Mouse (Mus musculus) cerebellum, adult 9-10 months (tissue): ENCODE data around the gene Gfi1b.

Experiments used
- DNase-seq: peaks from one replicate; pipeline ENCODE4 v3.0.0; 2022

The Gfi1b gene

DNA sequence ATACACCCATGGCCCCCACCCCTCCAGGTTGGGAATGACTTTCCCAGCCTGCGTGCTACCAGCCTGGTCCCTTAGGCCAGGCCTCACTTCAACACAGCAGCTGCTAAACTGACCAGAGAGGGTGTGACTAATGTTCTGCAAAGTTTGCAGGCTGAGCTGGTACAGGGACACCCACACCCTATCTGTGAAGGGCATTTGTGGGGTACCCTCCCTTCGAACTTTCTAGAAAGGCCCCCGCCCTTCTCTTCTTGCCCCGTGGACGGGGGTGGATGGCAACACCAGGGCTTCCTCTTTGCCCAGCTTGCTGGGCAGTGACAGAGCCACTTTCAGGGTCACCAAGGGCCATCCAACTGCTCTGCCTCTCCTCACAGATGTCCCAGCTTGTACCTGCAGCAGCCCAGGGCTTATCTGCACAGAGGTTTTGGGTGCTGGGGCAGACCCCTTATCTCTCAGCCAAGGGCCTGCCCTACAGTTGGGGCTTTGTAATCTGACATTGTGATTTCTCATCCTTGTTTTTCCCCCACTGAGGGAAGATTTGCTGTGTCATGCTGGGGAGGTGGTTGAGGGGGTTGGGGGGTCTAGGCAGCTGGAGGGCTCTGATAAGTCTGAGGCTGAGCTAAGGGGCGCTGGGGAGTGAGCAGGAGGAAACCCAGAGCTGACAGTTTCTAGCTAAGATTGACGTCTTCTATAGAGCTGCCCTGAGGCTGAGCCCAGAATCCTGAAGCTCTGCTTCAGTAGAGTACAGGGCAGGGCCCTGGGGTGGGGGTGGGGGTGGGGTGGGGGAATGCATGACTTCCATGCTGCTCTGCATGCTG, 23.8 kb downstream of the Gfi1b start:
- DNase-seq: no peak

DNA sequence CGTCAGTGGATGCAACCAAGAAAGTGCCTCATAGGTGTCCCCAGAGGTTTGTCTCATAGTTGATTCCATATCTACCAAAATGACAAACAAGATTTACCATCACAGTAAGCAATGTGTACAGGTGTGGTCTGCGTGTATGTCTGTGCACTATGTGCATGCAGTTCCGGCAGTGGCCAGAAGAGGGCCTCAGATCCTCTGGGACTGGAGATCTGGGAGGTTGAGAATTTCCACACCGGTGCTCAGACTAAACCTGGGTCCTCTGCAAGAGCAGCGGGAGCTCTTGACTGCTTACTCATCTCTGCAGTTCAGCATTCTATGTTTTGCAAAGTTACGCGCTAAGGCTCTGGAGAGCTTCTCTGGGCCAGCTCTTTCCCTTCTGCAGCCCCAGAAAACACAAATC, 24.8 kb downstream of the Gfi1b start:
- DNase-seq: no peak

DNA sequence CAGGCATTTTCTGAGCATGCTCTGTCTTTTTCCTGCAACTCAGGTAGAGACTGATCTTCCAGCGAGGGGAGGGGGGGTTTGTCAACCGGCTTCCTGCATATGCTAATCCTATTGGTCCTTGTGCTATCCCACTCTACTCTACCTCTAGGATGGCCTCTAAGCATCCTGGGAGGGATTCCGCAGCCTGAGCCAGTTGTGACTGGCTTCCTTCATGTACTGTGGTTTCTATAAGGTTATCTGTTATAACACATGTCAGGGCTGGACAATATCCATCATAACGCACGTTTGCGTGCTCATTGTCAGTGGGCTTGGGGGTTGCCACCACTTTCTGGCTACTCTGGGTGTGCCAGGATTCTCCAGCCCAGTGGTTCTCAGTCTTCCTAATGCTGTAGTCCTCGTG, 25.8 kb downstream of the Gfi1b start:
- DNase-seq: no peak

DNA sequence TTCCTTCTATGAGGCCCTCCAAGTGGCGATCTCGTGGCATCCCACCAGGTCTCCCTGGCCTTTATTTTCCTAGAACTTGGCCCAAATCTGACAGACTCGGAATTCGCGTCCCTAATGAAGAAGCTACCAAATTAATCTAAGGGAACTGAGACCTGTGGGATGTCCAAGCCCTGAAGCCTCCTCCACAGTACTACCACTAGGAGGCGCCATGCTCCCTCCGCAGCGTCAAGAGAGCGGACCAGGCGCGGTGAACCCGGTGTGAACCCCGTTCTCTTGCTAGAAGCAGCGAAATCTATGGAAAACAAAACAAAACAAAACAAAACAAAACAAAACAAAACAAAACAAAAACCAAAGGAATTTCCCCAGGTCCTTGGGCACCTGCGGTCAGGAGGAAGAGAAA, 29.0 kb downstream of the Gfi1b start:
- DNase-seq: peak; percentile 51

DNA sequence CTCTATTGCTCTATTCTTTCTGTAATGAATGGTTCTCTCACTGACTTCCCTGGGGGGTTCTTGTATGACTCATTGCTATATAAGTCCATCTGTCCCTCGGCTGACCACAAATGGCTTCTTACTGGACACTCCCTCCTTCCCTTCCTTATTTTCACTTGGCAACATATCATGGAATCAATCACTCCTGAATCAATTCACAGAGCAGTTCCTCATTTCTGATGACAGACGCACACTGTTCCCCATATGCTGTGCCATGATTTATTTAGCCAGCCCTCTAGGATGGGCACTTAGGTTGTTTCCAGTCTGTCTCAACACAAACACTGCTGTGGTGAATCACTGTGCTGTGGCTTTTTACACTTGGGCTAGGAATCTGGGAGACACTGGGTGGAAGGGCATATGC, 30.3 kb downstream of the Gfi1b start:
- DNase-seq: no peak

DNA sequence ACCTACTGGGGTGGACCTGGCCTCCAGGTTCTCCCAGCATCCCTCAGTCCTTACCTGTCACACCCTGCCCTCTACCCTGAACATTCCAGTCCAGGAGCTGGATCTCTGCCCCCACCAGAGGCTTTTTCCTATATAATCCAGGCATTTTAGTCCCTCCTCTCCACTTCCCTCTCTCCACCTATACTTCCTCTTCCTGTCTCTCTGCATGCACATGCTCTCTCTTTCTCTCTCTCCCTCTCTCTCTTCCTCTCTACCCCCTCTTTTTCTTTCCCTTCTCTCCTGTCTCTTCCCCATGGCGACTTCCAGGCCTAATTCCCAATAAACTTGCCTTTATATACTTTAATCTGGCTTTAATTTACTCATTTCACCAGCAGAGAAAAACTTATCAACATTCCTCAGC, 33.2 kb downstream of the Gfi1b start:
- DNase-seq: no peak

DNA sequence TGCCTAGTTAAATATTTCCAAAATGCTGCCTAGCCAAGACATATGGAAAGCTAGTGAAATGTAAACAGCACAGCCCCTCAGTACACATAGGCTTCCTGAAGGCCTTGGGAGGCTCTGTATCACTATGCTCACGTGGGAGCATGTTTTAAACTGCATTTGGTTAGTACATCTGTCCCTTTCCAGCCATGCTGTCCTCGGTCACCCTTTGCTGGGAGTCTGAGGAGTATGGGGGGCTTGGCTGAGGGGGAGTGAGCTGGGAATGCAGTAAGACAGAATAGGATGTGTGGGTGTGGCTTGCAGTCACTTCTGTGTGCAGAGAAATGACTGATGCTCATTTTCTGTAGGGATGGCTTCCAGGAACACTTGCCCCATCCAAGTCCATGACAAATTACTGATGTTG, 36.1 kb downstream of the Gfi1b start:
- no peak for DNase-seq

DNA sequence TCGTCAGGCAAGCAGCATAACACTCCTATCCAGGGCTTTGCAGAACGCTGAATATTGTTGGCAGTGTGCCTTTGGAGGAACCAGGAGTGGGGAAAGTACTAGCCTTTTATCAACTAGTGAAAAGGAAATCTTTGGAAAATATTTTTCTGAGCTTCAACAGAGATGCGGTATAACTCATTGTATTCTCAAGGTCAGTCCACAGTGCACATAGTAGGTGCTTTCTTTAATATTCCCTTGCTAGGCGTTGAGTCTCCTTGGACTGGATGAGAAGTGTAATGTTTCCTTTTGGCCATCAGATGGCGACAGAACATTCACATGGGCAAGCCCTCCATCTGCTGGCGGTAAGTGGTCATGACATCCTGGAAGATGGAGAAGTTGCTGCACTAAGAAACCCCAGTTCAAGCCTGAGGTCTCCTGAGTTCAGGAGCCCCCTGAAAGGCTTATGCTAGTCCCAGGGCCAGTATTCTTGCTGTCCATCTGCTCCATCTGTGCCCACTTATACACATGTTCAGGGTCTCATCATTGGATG, 36.7 kb downstream of the Gfi1b start:
- DNase-seq: peak; percentile 88

DNA sequence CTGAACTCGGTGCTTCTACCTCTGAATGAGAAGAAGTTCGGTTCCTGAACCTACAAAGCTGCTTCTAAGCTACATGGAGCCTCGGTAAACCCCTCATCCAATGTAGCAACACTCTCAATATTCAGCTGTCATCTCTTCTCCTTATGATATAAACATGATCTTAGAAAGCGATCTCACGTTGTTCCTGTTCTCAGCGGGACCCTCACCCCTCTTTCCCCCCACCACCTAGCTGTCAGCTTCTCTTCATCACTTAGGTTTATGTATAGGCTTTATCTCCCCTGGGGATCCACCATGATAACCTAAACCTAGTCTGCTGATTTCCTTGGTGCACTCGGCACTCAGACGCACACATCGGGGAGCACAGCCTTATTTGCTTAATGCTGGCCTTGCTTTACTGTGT, 38.1 kb downstream of the Gfi1b start, which contains the start of gene Gtf3c5:
TSS of gene Gtf3c5 (minus strand) at position 101 of the 400 bp plus-strand sequence.
- peak; percentile 39 for DNase-seq

DNA sequence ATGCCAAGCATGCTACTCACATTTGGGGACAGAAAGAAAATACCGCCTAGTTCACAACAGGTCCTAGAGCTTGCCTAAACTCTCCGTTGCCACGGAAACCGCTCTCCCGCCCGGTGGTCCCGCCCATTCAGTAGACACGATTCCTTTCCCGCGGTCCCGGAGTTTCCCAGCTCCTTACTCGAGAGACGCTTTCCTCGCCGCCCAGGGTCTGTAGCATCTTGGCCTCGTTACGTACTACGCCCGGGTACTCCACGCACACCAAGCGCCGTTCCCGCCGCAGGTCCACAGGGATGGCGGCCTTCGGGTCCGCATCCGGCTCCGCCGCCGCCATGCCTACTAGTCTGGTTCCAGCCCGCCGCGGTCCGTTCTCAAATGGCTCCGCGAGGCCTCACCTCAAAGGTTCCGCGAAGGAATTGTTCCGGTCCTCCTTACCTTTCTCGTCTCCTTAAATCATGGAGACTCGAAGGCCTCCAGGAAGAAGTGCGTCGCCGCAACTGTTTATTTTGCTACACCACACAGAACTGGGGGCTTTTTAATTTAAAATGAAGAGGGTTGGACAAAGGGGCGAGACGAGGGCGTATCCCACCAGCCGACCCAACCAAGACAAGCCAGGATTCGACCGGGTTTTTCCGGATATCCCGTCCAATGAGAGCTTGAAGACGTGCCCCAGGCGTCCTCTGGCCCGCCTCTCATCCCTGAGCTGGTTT, 39.0 kb downstream of the Gfi1b start:
- peak; percentile 90 for DNase-seq

DNA sequence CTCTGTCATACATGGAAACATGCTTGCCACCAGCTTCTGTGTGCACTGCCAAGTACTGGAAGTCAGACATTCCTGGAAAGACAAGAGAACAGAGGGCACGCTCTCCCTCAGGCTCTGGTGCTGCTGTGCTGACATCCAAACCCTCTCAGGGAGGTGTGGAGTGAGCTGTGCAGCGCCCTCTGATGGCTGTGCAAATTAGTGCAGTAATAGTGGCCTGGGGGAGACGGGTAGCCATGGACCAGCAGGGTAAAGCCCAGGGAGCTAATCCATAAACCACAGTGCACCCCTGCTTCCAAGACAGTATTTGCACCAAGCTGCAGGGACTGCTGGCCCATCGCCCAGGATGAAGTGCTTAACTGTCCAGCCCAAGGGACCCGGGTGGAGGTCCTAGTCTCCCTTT, 43.8 kb downstream of the Gfi1b start:
- DNase-seq: no peak

DNA sequence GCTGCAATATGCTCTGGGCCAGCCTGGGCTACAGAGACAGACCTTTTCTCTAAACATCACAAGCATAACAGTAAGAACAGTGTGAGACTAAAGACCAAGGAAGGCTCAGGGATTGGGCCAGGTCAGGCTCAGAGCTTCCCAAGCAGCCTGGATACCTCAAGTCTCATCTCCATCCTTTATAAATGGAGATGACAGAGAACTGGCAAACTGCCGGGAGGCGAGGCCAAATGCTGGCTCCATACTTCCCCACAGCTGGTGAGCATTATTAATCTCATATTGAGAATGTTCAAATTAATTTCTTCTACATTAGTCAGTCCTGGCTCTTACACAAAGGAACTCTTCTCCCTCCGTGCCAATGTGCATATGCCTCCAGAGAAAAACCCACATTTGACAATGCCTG, 45.0 kb downstream of the Gfi1b start:
- no peak for DNase-seq

DNA sequence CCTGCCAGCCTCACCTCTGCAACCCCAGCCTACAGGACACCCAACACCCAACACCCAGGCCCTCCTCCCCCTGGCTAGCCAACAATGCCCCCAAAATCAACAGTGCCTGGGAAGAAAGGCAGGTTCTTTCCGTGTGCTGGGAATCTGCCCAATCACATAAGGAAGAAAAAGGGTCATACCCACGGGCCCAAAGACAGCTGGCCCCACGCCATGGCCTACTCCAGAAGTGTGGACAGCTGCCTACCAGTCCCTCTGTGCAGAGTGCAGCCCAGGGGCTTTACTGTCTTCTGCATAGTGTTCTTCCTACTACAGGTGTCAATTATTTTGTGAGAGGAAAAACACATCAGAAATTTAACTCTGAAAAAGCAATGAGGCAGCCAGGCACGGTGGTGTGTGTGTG, 46.4 kb downstream of the Gfi1b start:
- DNase-seq: no peak

DNA sequence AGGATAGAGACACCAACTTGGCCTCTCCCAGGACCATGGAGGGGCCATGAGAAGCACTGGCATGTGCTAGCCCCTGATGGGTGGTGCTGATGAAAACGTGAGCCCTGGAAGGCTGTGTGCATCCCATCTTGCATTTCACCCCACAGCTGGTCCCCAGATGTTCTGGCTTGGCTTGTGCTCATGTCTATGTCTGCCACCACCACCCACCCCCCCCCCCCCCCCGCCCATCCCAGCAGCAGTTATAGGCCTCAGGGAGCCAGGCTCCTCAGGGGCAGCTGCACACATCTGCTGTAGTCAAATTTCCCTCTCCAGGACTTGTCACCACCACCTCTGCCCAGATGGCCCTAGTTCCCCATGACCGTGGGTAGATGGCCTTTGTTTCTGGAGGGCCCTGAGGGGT, 51.9 kb downstream of the Gfi1b start:
- no peak for DNase-seq

DNA sequence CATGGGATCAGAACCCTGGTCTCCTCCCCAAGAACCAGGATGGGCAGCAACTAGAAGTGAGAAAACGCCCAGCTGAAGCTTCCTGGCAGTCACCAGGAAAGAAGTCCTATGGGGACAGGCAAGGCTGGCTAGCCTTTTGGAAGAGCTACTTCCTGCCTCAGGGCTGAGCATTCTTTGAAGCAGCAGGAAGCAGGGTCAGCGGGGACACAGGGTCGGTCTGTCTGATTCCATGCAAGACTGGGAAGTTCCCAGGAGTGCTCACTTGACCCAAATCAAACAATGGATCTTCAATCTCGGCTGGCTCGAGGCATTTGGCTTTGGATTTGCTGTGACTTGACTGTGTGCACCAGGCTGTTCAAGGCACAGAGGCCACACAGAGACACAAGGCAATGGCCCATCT, 55.2 kb downstream of the Gfi1b start:
- DNase-seq: no peak

DNA sequence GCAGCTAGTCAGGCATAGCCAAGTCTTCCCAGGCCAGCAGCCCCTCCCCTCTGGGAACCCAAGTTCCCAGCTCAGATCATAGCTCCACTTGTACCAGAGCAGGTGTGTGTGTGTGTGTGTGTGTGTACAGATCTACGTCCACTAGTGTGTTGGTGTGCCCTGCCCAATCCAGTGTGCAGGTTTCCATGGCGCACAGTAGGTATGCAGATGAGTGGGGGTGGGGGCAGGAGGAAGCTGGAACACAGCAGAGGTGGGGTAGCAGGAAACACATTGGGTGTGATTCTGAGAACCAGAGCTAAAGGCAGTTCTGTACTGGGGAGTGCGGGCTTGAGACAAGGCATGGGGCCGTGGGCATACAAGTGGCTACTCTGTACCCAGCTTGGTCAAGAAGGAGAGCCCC, 57.4 kb downstream of the Gfi1b start:
- no peak for DNase-seq

DNA sequence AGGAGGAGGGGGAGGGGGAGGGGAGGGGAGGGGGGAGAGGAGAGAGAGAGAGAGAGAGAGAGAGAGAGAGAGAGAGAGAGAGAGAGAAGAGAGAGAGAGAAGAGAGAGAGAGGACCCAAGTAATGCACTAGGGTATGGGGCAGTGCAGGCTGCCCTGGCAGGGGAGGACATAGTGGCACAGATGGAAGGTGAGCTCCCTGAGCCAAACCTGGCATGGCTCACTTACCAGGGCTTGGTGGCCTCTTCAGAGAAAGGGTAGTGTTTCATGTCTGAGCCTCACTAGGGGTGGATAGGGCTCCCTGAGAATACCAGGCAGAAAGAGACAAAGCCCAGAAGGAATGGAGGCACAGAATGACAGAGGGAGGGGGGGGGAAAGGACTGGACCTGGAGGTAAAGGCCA, 58.0 kb downstream of the Gfi1b start:
- DNase-seq: no peak

DNA sequence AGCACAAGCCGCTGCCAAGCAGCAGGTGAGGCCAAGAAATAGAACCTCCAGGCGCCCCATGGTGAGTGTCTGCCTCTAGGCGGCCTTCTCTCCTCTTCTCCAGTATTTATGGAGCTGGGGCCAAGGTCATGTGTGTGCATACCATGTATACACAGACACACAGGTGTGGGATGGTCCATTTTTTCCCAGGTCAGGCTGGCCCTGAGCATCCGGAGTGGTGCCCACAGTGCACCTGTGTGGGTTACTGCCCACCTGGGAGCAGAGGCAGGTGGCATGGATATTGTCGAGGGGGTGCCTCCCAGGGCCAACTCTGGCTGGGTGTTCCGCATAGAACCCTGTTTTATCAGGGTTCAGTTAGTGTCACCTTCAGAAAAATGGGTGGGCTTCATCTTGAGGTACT, 58.5 kb downstream of the Gfi1b start, which contains the start of gene Cel:
TSS of gene Cel (minus strand) at position 101 of the 400 bp plus-strand sequence.
- no peak for DNase-seq
